Mouse (Mus musculus): ENCODE measurements around the gene Stoml3. TPM values are rescaled to one million over a fixed set of nuclear protein-coding genes. Genes with fewer than 3 reads are reported as not detected.

Stoml3 gene
- polyA plus RNA-seq (2014; fragmentation: Nextera tagmentation; extraction: Ambion mirVana), result 0.13 and 0.17 TPM in 2 replicates

GRCm38 (mm10) chr3:53488353-53488752 is at the start of gene Stoml3:
Gene Stoml3 (plus strand): TSS chr3:53488653.
- ATAC-seq (replicated peaks; ENCODE audit: insufficient number of reproducible peaks, low FRiP score, low TSS enrichment), result no peak
- no peaks in the 10 kb centered on the region for H3K36me3 ChIP-seq (ENCODE audit: control insufficient read depth, insufficient read depth, low read length)
- no peaks in the 10 kb centered on the region for H3K27me3 ChIP-seq (ENCODE audit: control insufficient read depth, insufficient read depth, low read length)
- WGBS (ENCODE audit: insufficient replicate concordance), result 68% methylated on average over 6 of the region's 6 CpGs
- peaks cover 16% of the 10 kb centered on the region; the same call in 1 of the 2 replicates for H3K4me1 ChIP-seq (ENCODE audit: control insufficient read depth, insufficient read depth, low read length)
- H3K4me2 ChIP-seq, result peak within 1 kb of the TSS; percentile 16; the same call in 1 of the 2 replicates
- H3K9ac ChIP-seq (ENCODE audit: low read depth, low read length), result no peak within 1 kb of the TSS
- H3K27ac ChIP-seq (ENCODE audit: low read depth, low read length), result peak within 1 kb of the TSS; percentile 58; the same call in 1 of the 2 replicates
- no peaks in the 10 kb centered on the region for H3K9me3 ChIP-seq (replicated peaks; ENCODE audit: control insufficient read depth, low read length)
- no peak within 1 kb of the TSS for H3K4me3 ChIP-seq (ENCODE audit: low read depth, low read length)

DNA sequence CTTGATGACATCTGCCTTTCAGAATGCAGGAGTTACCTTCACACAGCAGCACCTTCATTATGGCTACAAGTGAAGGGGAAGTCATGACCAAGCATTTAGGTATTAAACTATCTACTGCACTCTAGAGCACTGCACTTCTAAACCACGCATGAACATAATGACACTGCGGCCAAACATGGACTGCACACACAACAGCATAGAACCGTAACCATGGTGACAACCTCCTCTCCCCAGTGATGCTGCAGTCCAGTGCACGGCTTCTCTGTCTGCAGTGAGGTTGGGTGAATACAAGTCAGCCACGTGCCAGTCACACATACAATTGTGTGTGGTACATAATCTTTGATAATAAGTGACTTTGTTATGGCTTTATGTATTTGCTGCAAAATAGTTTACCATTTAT is 42.9 kb upstream of the Stoml3 start:
- Histone ChIP-seq H3K9ac (ENCODE audit: low read depth, low read length) (no peak overlapping the region), H3K27ac (ENCODE audit: low read depth, low read length) (no peak overlapping the region), H3K4me3 (ENCODE audit: low read depth, low read length) (no peak overlapping the region), H3K36me3 (ENCODE audit: control insufficient read depth, insufficient read depth, low read length) (no peaks in the 10 kb centered on the region), H3K4me1 (ENCODE audit: control insufficient read depth, insufficient read depth, low read length) (no peaks in the 10 kb centered on the region), H3K4me2 (no peak overlapping the region), H3K9me3 (replicated peaks; ENCODE audit: control insufficient read depth, low read length) (no peaks in the 10 kb centered on the region), H3K27me3 (ENCODE audit: control insufficient read depth, insufficient read depth, low read length) (no peaks in the 10 kb centered on the region)
- 85% methylated on average over 5 of the region's 5 CpGs for WGBS (ENCODE audit: insufficient replicate concordance)
- ATAC-seq (replicated peaks; ENCODE audit: insufficient number of reproducible peaks, low FRiP score, low TSS enrichment), result no peak

- ATAC-seq (replicated peaks; ENCODE audit: insufficient number of reproducible peaks, low FRiP score, low TSS enrichment), result no peak
- Histone ChIP-seq H3K9me3 (replicated peaks; ENCODE audit: control insufficient read depth, low read length) (no peaks in the 10 kb centered on the region), H3K9ac (ENCODE audit: low read depth, low read length) (no peak overlapping the region), H3K4me2 (no peak overlapping the region), H3K27ac (ENCODE audit: low read depth, low read length) (no peak overlapping the region), H3K27me3 (ENCODE audit: control insufficient read depth, insufficient read depth, low read length) (no peaks in the 10 kb centered on the region), H3K36me3 (ENCODE audit: control insufficient read depth, insufficient read depth, low read length) (peaks cover 3% of the 10 kb centered on the region; the same call in 1 of the 2 replicates), H3K4me1 (ENCODE audit: control insufficient read depth, insufficient read depth, low read length) (no peaks in the 10 kb centered on the region), H3K4me3 (ENCODE audit: low read depth, low read length) (no peak overlapping the region)
- 85% methylated on average over 3 of the region's 3 CpGs for WGBS (ENCODE audit: insufficient replicate concordance)
These were observed 41.7 kb upstream of the Stoml3 start for GRCm38 (mm10) chr3:53446801-53447200.

DNA sequence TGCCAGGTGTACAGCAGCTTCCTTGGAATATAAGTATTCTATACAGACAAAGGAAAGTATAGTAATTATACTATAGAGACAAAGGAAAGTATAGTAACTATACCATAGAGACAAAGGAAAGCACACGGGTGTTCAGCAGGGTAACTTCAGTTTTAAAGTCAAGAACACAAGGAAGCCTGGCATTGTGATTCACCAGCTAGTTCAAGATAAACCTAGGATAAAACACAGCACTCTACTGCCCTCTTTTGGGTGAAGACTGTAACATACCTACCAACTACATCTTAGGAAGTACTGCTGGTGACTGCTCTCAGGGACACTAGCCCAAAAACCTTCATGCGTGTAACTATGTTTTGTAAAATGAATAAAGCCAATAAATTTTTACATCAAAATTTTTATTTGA is 40.2 kb upstream of the Stoml3 start:
- ATAC-seq (replicated peaks; ENCODE audit: insufficient number of reproducible peaks, low FRiP score, low TSS enrichment), result no peak; the same call in 1 of the 2 replicates

GRCm38 (mm10) chr3:53450666-53451065 is 37.8 kb upstream of the Stoml3 start:
- Histone ChIP-seq H3K27me3 (ENCODE audit: control insufficient read depth, insufficient read depth, low read length) (no peaks in the 10 kb centered on the region), H3K9me3 (replicated peaks; ENCODE audit: control insufficient read depth, low read length) (no peaks in the 10 kb centered on the region), H3K27ac (ENCODE audit: low read depth, low read length) (no peak overlapping the region), H3K9ac (ENCODE audit: low read depth, low read length) (no peak overlapping the region), H3K4me2 (no peak overlapping the region), H3K36me3 (ENCODE audit: control insufficient read depth, insufficient read depth, low read length) (peaks cover 10% of the 10 kb centered on the region), H3K4me1 (ENCODE audit: control insufficient read depth, insufficient read depth, low read length) (no peaks in the 10 kb centered on the region), H3K4me3 (ENCODE audit: low read depth, low read length) (no peak overlapping the region)
- no peak for ATAC-seq (replicated peaks; ENCODE audit: insufficient number of reproducible peaks, low FRiP score, low TSS enrichment)
- 90% methylated on average over 11 of the region's 11 CpGs for WGBS (ENCODE audit: insufficient replicate concordance)

More for the DNA sequence above, 40.2 kb upstream of the Stoml3 start:
- H3K9me3 ChIP-seq (replicated peaks; ENCODE audit: control insufficient read depth, low read length), result no peaks in the 10 kb centered on the region
- 33% methylated on average over 2 of the region's 2 CpGs for WGBS (ENCODE audit: insufficient replicate concordance)
- H3K4me1 ChIP-seq (ENCODE audit: control insufficient read depth, insufficient read depth, low read length), result no peaks in the 10 kb centered on the region
- no peak overlapping the region for H3K9ac ChIP-seq (ENCODE audit: low read depth, low read length)
- no peak overlapping the region for H3K4me2 ChIP-seq
- no peak overlapping the region for H3K27ac ChIP-seq (ENCODE audit: low read depth, low read length)
- H3K4me3 ChIP-seq (ENCODE audit: low read depth, low read length), result no peak overlapping the region
- peaks cover 10% of the 10 kb centered on the region for H3K36me3 ChIP-seq (ENCODE audit: control insufficient read depth, insufficient read depth, low read length)
- H3K27me3 ChIP-seq (ENCODE audit: control insufficient read depth, insufficient read depth, low read length), result no peaks in the 10 kb centered on the region

DNA sequence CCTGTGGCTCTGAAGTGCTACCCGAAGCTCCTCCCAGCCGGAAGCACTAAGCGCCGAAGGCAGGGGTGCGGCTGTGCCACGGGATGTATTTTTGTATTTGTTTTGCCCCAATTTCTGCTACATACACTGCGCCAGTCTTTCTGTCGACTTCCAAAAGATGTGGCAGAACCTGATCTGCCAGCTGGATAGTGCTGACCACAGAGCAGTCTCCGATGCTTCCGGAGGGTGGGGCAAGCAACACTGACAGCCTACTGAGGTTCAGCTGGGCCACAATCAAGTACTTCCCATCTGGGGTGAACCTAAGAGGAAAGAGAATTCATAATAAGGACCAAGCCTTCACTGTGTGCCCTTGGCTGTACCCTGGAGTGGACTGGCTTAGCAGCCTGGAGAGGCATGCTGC is 36.1 kb upstream of the Stoml3 start:
- H3K4me1 ChIP-seq (ENCODE audit: control insufficient read depth, insufficient read depth, low read length), result no peaks in the 10 kb centered on the region
- H3K27ac ChIP-seq (ENCODE audit: low read depth, low read length), result no peak overlapping the region
- no peak for ATAC-seq (replicated peaks; ENCODE audit: insufficient number of reproducible peaks, low FRiP score, low TSS enrichment)
- no peak overlapping the region for H3K4me2 ChIP-seq
- H3K27me3 ChIP-seq (ENCODE audit: control insufficient read depth, insufficient read depth, low read length), result no peaks in the 10 kb centered on the region
- no peak overlapping the region for H3K9ac ChIP-seq (ENCODE audit: low read depth, low read length)
- WGBS (ENCODE audit: insufficient replicate concordance), result 91% methylated on average over 10 of the region's 10 CpGs
- H3K4me3 ChIP-seq (ENCODE audit: low read depth, low read length), result no peak overlapping the region
- H3K36me3 ChIP-seq (ENCODE audit: control insufficient read depth, insufficient read depth, low read length), result peaks cover 18% of the 10 kb centered on the region
- H3K9me3 ChIP-seq (replicated peaks; ENCODE audit: control insufficient read depth, low read length), result no peaks in the 10 kb centered on the region

- no peaks in the 10 kb centered on the region for H3K9me3 ChIP-seq (replicated peaks; ENCODE audit: control insufficient read depth, low read length)
- no peaks in the 10 kb centered on the region for H3K4me1 ChIP-seq (ENCODE audit: control insufficient read depth, insufficient read depth, low read length)
- no peaks in the 10 kb centered on the region for H3K27me3 ChIP-seq (ENCODE audit: control insufficient read depth, insufficient read depth, low read length)
- H3K9ac ChIP-seq (ENCODE audit: low read depth, low read length), result no peak overlapping the region
- no peak overlapping the region for H3K4me3 ChIP-seq (ENCODE audit: low read depth, low read length)
- H3K36me3 ChIP-seq (ENCODE audit: control insufficient read depth, insufficient read depth, low read length), result peaks cover 19% of the 10 kb centered on the region
- WGBS (ENCODE audit: insufficient replicate concordance), result 88% methylated on average over 7 of the region's 7 CpGs
- ATAC-seq (replicated peaks; ENCODE audit: insufficient number of reproducible peaks, low FRiP score, low TSS enrichment), result no peak
- no peak overlapping the region for H3K27ac ChIP-seq (ENCODE audit: low read depth, low read length)
- H3K4me2 ChIP-seq, result no peak overlapping the region
These were observed 35.1 kb upstream of the Stoml3 start for GRCm38 (mm10) chr3:53453346-53453745.

DNA sequence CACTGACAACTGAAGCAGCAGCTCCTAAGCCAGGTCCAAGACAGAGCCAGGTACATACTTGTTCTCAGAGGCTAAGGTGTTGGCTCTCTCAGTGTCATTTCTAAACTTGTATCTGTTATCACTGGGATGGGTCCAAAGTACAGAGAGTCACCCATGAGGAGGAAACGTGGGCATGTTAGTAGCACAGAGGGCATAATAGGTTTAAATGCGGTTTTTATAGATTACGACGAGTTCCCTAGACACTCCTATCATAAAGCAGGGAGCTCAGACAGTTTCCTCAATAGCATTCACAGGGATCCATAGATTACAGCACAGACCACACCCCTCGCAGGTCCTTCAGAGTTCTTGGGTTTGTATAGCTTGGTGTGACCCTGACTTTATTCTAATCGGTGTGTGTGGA is 34.4 kb upstream of the Stoml3 start:
- no peaks in the 10 kb centered on the region for H3K4me1 ChIP-seq (ENCODE audit: control insufficient read depth, insufficient read depth, low read length)
- H3K4me3 ChIP-seq (ENCODE audit: low read depth, low read length), result no peak overlapping the region
- H3K9ac ChIP-seq (ENCODE audit: low read depth, low read length), result no peak overlapping the region
- no peaks in the 10 kb centered on the region for H3K9me3 ChIP-seq (replicated peaks; ENCODE audit: control insufficient read depth, low read length)
- 87% methylated on average over 6 of the region's 6 CpGs for WGBS (ENCODE audit: insufficient replicate concordance)
- no peaks in the 10 kb centered on the region for H3K27me3 ChIP-seq (ENCODE audit: control insufficient read depth, insufficient read depth, low read length)
- H3K4me2 ChIP-seq, result no peak overlapping the region
- no peak for ATAC-seq (replicated peaks; ENCODE audit: insufficient number of reproducible peaks, low FRiP score, low TSS enrichment)
- no peak overlapping the region for H3K27ac ChIP-seq (ENCODE audit: low read depth, low read length)
- peaks cover 20% of the 10 kb centered on the region for H3K36me3 ChIP-seq (ENCODE audit: control insufficient read depth, insufficient read depth, low read length)

- H3K9ac ChIP-seq (ENCODE audit: low read depth, low read length), result no peak overlapping the region
- no peaks in the 10 kb centered on the region for H3K9me3 ChIP-seq (replicated peaks; ENCODE audit: control insufficient read depth, low read length)
- peaks cover 20% of the 10 kb centered on the region for H3K36me3 ChIP-seq (ENCODE audit: control insufficient read depth, insufficient read depth, low read length)
- H3K27ac ChIP-seq (ENCODE audit: low read depth, low read length), result no peak overlapping the region
- no peak for ATAC-seq (replicated peaks; ENCODE audit: insufficient number of reproducible peaks, low FRiP score, low TSS enrichment)
- H3K4me3 ChIP-seq (ENCODE audit: low read depth, low read length), result no peak overlapping the region
- WGBS (ENCODE audit: insufficient replicate concordance), result 85% methylated on average over 6 of the region's 6 CpGs
- H3K4me2 ChIP-seq, result no peak overlapping the region
- H3K4me1 ChIP-seq (ENCODE audit: control insufficient read depth, insufficient read depth, low read length), result no peaks in the 10 kb centered on the region
- no peaks in the 10 kb centered on the region for H3K27me3 ChIP-seq (ENCODE audit: control insufficient read depth, insufficient read depth, low read length)
These were observed 33.9 kb upstream of the Stoml3 start for GRCm38 (mm10) chr3:53454561-53454960.

All from heart, embryonic 11.5 days (tissue).